Mouse (Mus musculus) G1E (cell line): ENCODE measurements at regions not wholly inside any gene's neighbourhood (a gene's known extent, or its start where the extent isn't known, plus 50 kb on each side); places are given as distances from the start of the nearest gene placed in this dataset.

ENCODE experiments used
- ATAC-seq: 2 replicates; pipeline ENCODE4 v1.8.0; 2016; ENCODE audit warnings: mild to moderate bottlenecking; ENCODE audit not compliant: insufficient number of reproducible peaks, poor library complexity, low FRiP score, severe bottlenecking; ENCODE audit errors: extremely low read depth
- DNase-seq: peaks from one replicate; pipeline ENCODE4 v3.0.0; 2012; ENCODE audit warnings: low spot score
- H3K27me3 ChIP-seq: 2 replicates; pipeline ENCODE4 v1.6.1; 2012; ENCODE audit warnings: mild to moderate bottlenecking, low read length, inconsistent platforms; ENCODE audit not compliant: insufficient read depth
- H3K36me3 ChIP-seq: replicated peaks from 2 replicates; pipeline ENCODE3; 2012; ENCODE audit warnings: mild to moderate bottlenecking, inconsistent platforms
- H3K4me1 ChIP-seq: 2 replicates; pipeline ENCODE4 v1.6.1; 2012; ENCODE audit warnings: low read depth, low read length, inconsistent platforms, mixed read lengths; ENCODE audit not compliant: insufficient read depth
- H3K4me3 ChIP-seq: 2 replicates; pipeline ENCODE4 v1.5.1; 2012; ENCODE audit warnings: low read depth, mild to moderate bottlenecking, inconsistent platforms, low read length, moderate library complexity, mixed read lengths
- H3K9me3 ChIP-seq: replicated peaks from 2 replicates; pipeline ENCODE4 v1.6.1; 2012; ENCODE audit warnings: inconsistent platforms
- CTCF ChIP-seq: IDR thresholded peaks from 2 replicates; pipeline ENCODE4 v1.5.1; 2012; ENCODE audit warnings: low read depth, low read length, inconsistent platforms, mixed read lengths
- GATA1 ChIP-seq: IDR thresholded peaks from 2 replicates; pipeline ENCODE4 v1.6.1; 2012; ENCODE audit warnings: borderline replicate concordance, low read length, inconsistent platforms, mixed read lengths
- GATA2 ChIP-seq: IDR thresholded peaks from 2 replicates; pipeline ENCODE4 v1.6.1; 2012; ENCODE audit warnings: low read depth, low read length, inconsistent platforms, borderline replicate concordance
- POLR2AphosphoS5 ChIP-seq: IDR thresholded peaks from 2 replicates; pipeline ENCODE4 v1.6.1; 2012; ENCODE audit warnings: low read depth, low read length, inconsistent platforms; ENCODE audit not compliant: insufficient replicate concordance
- TAL1 ChIP-seq: conservative IDR thresholded peaks from 2 replicates; pipeline ENCODE4 v1.6.1; 2012; ENCODE audit warnings: low read depth, low read length, inconsistent platforms, mixed read lengths

DNA sequence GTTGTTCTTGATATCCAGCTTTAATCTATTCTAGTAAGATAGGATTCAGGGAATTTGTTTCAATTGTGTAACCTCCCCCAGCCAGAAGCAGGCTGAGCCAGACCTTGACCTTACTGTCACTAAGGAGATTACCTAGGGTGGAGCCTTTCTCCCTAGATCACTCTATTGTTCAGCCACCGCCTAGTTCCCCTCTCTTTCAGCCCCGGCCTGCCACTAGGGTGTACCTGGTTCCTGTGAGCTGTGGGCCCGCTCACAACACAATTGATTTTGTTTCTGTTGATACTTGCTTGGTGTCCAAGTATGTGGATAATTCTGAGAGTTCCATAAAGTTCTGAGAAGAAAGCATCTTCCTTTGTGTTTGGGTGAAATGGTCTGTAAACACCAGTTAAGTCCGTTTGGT, 228.8 kb upstream of the Fam3c start:
- DNase-seq (no peak), ATAC-seq (no peak)
- Histone ChIP-seq H3K27me3 (no peaks in the 10 kb centered on the region; the same call in 1 of the 2 replicates), H3K4me1 (no peaks in the 10 kb centered on the region), H3K36me3 (no peaks in the 10 kb centered on the region), H3K4me3 (no peak overlapping the region), H3K9me3 (no peaks in the 10 kb centered on the region)
- TF ChIP-seq CTCF = no peak
- no peak for TF ChIP-seq TAL1
- TF ChIP-seq GATA1 = no peak
- no peak for TF ChIP-seq GATA2
- no peak for TF ChIP-seq POLR2AphosphoS5

DNA sequence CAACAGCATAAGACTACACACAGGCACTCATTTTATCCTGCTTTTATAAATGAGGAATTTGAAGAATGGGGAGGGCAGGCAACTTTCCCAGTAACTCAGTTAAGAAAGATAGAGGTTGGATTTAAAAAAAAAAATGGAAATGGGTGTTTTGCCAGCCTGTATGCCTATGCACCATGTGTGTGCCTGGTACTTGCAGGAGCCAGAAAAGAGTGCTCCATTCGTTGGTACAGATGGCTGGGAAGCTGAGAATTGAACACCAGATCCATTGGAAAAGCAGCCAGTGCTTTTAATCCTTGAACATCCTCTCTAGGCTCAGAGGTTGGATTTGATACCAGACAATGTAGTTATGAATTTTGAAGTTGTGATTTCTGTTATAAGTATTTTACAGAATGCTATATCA, 216.9 kb upstream of the Fam3c start:
- Histone ChIP-seq H3K4me1 (no peaks in the 10 kb centered on the region), H3K27me3 (peaks cover 4% of the 10 kb centered on the region; the same call in 1 of the 2 replicates), H3K4me3 (no peak overlapping the region), H3K9me3 (no peaks in the 10 kb centered on the region), H3K36me3 (no peaks in the 10 kb centered on the region)
- TF ChIP-seq GATA2 = no peak
- no peak for TF ChIP-seq CTCF
- no peak for TF ChIP-seq TAL1
- no peak for TF ChIP-seq POLR2AphosphoS5
- TF ChIP-seq GATA1 = no peak
- DNase-seq = no peak
- no peak for ATAC-seq

DNA sequence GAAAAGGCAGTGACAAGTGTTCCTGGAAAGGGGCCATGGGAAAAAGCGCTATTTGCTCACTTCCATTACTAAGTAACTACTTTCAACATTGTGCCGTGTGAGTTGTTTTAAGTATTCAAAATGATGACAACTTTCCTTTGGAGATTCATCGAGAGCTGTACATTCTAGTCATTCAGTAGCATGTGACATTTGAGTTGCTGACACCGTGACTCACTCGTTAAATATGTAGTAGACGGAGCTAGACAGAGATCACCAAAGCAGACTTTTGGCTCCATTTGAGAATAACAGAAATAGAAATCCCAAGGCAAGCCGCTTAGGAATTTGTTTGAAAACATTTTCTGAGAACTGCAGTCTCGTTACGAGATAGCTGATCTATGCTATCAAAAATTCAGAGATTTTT, 211.8 kb upstream of the Fam3c start:
- Histone ChIP-seq H3K27me3 (peaks cover 4% of the 10 kb centered on the region; the same call in 1 of the 2 replicates), H3K4me1 (no peaks in the 10 kb centered on the region), H3K4me3 (no peak overlapping the region), H3K9me3 (no peaks in the 10 kb centered on the region), H3K36me3 (no peaks in the 10 kb centered on the region)
- TF ChIP-seq TAL1 (no peak), GATA2 (no peak), CTCF (no peak), POLR2AphosphoS5 (no peak)
- ATAC-seq (no peak), DNase-seq (no peak)

DNA sequence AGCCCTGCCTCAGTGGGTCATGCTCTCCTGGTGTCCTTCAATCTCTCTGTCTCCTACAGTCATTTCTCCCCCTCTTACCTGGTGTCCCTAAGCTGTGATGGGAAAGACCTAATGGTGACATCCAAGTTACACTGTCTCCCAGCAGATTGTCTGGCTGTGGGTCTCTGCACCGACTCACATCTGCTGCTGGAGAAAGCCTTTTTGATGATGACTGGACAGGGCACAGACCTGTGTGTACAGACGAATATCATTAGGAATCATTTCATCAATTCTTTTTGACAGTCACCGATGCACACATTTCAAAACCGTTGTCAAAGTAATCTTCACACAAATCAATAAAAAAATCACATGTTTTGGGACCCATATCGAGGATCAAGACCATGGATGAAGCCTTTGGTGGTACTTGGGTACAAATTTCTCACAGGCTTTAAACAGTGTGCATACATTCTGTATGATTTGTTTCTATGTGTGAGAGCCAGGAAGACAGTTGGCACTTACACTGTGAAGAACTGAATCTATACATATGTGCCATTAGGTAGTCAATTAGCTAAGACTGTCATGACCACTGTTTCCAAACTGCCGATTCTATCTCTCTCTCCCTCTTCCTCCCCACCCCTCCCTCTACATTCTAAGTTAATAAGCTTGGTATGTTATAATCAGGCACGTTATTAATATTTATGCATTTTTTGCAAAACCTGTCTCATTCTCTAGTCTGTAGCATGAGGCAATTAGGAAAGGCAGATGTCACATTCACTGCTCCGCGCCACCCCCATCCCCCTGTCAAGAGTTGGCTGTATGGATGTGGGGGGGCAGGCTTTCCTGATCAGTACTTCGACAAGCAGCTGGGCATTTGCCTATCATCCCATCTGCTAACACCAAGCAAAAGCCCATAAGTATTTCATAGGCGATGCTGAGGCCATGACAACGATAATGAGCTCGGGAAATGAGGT, 192.5 kb upstream of the Fam3c start:
- H3K4me3 ChIP-seq = no peak overlapping the region
- H3K4me1 ChIP-seq = no peaks in the 10 kb centered on the region
- H3K27me3 ChIP-seq = no peaks in the 10 kb centered on the region; the same call in 1 of the 2 replicates
- H3K9me3 ChIP-seq = no peaks in the 10 kb centered on the region
- ATAC-seq (no peak), DNase-seq (no peak)
- TF ChIP-seq GATA1 = no peak
- TF ChIP-seq TAL1 = no peak
- no peak for TF ChIP-seq CTCF
- TF ChIP-seq POLR2AphosphoS5 = no peak
- TF ChIP-seq GATA2 = no peak
- no peaks in the 10 kb centered on the region for H3K36me3 ChIP-seq

DNA sequence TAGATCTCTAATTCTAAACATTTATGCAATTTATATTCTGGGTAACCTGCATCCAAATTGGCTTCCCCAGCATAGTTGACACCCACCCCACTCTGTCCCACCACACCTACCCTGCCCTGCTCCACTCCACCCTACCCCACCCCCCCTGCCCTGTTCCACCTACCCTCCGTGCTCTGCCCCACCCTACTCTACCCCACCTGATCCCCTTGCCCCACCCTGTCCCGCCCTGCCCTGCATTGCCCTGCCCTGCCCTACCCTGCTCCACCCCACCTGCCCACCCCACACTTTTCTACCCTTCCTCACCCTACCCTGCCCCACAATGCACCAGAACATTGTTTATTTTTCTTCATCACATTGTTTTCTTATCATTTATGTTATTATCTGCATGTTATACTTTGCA, 185.6 kb upstream of the Fam3c start:
- H3K9me3 ChIP-seq = no peaks in the 10 kb centered on the region
- H3K27me3 ChIP-seq = no peaks in the 10 kb centered on the region; the same call in 1 of the 2 replicates
- no peaks in the 10 kb centered on the region for H3K36me3 ChIP-seq
- ATAC-seq (no peak), DNase-seq (no peak)
- H3K4me3 ChIP-seq = no peak overlapping the region
- TF ChIP-seq GATA2 (no peak), POLR2AphosphoS5 (no peak), TAL1 (no peak), GATA1 (no peak), CTCF (no peak)
- H3K4me1 ChIP-seq = no peaks in the 10 kb centered on the region

DNA sequence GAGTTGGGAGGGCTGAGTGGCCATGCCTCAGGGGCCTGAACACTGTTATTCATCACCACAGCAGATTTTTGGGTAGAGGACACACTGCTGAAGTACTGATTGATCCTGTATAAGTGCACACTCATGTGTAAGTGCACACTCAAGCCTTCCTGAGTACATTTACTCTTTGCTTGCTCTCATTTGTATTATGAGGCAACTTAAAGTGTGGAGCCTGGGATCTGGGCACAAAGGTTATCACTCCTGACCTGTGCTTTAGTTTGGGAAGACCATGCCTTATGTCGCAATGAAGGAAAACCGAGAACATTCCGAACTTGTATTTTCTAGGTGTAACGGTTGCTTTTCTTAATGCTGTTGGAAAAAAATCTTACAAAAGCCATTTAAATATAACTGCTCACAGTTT, 182.2 kb upstream of the Fam3c start:
- no peaks in the 10 kb centered on the region for H3K4me1 ChIP-seq
- H3K27me3 ChIP-seq = no peaks in the 10 kb centered on the region; the same call in 1 of the 2 replicates
- H3K36me3 ChIP-seq = no peaks in the 10 kb centered on the region
- TF ChIP-seq TAL1 (no peak), GATA1 (no peak), CTCF (no peak), POLR2AphosphoS5 (no peak), GATA2 (no peak)
- ATAC-seq = no peak
- DNase-seq = no peak
- H3K4me3 ChIP-seq = no peak overlapping the region
- no peaks in the 10 kb centered on the region for H3K9me3 ChIP-seq
